Mouse (Mus musculus) large intestine, adult 2 months (tissue): ENCODE measurements at regions not wholly inside any gene's neighbourhood (a gene's known extent, or its start where the extent isn't known, plus 50 kb on each side); places are given as distances from the start of the nearest gene placed in this dataset.

Source experiments
- DNase-seq: peaks from one replicate; pipeline ENCODE4 v3.0.0-alpha.2; 2012; ENCODE audit warnings: low read depth, low spot score
- WGBS: fragments of 180-500 bp; shearing (Covaris S2); methylation state at CpG from one replicate; pipeline ENCODE4 v1.1.7; 2018; 5-methylcytosine and 5-hydroxymethylcytosine counted together

DNA sequence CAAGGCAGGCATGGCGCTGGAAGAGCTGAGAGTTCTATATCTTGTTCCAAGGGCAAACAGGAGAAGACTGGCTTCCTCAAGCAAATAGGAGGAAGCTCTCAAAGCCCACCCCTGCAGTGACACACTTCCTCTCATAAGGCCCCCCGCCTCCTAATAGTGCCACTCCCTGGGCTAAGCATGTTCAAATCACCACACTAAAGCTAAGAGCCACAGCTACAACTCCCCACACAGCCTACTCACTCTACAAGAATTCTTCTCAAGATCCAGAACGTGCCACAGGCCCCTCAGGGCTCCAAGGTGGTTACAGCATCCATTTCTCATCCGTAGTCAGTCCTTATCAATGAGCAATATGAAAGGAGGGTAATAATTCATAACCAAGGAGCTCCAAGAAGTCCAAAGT lies 103.4 kb upstream of the Map4k3 start:
- 86% methylated on average over 4 of the region's 4 CpGs for WGBS
- no peak for DNase-seq

DNA sequence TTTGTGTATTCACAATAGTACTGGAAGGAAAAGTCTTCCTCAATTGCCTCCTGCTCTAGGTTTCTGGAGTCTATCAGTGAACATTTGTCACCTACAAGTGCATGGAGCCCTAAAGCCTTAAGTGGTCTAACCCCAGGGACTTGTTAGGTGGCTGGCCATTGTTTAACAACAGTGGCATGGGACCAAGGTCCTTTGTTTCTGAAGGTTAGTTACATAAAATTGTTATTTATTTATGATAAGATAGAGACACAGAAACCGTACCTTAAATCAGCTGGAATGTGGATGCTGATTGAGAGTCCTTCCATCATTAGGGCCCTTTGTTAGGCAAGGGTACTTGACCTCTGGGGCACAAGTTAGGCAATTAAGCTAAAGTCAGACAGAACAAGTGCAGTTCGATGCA lies 99.6 kb upstream of the Map4k3 start:
- DNase-seq, result no peak
- WGBS, result 34% methylated on average over 2 of the region's 2 CpGs

DNA sequence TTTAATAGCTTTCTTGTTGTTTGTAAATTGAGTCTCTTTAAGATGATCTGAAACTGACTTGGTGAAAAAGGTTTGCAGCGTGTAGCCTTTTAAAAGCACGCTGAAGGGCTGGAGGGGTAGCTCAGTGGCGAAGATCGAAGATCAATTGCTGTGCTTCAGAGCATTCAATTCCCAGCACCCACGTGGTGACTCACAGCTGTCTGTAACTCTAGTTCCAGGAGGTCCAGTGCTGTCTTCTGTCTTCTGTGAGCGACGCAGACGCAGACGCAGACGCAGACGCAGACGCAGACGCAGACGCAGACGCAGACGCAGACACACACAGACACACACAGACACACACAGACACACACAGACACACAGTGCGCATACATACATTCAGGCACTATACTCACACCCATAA lies 99.1 kb upstream of the Map4k3 start:
- WGBS, result 93% methylated on average over 17 of the region's 17 CpGs
- no peak for DNase-seq

DNA sequence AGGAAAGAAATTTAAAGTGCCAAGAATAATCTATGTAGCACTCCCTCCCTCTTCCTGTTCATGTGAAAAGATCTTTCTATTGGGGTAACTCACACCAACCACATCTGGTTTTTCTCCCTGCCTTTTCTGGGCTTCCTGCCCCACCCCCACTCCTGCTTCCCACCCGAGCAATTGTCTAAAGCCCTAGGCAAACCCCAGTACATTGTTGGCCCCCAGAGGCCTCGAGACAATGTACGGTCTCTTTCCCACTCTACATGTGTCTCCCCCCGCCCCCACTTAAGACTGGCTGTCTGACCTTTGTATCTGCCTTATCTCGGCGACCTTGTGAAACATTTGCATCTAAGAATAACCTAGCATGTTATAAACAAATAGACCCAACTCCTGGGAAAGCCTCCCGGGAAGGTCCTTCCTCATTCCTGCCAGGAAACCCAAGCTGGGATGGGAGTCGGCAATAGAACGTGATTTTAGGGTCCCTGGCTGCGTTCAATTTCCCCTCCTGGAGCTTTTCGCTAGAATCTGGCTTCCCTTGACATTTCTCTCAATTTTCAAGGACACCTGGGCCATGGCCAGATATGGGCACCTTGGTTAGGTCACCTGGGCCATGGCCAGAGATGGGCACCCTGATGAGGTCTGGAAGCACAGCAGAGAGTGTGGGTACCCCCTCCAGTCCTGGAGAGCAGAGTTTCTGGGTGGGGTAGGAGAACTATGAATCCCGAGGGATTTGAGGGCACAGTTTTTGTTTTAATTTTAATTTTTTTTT lies 97.9 kb upstream of the Map4k3 start:
- no peak for DNase-seq
- 18% methylated on average over 12 of the region's 12 CpGs for WGBS

DNA sequence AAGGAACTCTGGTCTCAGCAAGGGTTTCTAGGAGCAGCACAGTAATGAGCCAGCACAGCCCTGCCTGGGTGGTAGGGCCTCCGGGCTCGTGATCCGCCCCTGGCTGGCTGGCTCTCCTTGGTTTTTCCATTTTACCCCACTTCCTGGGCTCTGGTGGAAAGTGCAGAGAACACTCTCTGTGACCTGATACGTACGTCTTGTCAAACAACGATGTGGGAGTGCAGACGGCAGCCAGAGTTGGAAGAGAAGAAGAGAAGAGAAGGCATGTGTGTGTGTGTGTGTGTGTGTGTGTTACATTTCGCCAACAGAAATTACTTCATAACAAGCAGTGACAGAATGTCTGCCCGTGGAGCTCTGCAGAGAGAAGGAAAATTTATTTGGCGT lies 97.2 kb upstream of the Map4k3 start:
- no peak for DNase-seq
- 12% methylated on average over 10 of the region's 10 CpGs for WGBS

DNA sequence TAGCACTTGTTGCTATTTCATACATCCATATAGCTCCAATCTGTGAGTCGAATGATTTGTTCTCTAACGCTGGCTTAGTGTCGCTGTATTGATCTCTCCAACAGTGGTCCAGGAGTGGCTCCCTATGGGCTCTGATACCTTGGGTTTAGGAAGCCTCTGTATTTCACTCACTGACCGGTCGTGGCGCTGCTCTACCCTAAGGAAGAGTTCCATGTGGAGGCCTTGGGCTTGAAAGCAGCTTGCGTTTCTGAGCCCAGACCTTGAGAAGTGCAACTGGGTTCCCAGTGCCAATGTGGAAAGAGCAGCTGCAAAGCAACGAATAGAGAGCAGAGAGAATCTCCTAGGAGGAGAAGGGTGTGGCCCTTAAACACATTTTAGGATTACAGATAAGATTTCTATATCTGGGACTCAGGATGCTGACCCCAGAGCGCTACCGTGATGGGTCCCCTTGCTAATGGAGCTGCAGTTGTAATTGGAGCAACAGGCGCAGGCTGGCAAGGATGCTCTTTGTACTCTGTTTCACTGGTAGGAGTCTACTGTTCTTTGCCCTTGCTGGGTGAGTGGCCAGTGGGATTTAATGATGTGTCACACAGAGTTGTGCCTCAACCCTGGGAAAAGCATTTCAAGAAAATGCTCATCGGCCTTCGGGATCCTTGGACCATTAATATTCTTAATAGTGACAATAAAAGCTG lies 96.7 kb upstream of the Map4k3 start:
- WGBS, result 73% methylated on average over 13 of the region's 13 CpGs
- DNase-seq, result no peak

DNA sequence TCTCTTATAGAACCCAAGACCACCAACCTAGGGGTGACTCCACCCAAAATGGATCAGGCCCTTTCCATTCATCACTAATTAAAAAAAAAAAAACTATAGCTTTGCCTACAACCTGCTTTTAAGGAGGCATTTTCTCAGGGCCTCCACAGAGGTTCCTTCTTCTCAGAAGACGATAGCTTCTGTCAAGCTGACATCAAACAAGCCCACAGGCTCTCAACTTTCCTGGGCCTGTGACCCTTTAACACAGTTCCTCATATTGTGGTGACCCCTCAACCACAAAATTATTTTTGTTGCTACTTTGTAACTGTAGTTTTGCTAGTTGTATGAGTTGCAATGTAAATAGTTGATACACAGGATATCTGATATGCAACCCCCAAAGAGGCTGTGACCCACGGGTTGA lies 96.0 kb upstream of the Map4k3 start:
- no peak for DNase-seq
- WGBS, result 92% methylated on average over 2 of the region's 2 CpGs

DNA sequence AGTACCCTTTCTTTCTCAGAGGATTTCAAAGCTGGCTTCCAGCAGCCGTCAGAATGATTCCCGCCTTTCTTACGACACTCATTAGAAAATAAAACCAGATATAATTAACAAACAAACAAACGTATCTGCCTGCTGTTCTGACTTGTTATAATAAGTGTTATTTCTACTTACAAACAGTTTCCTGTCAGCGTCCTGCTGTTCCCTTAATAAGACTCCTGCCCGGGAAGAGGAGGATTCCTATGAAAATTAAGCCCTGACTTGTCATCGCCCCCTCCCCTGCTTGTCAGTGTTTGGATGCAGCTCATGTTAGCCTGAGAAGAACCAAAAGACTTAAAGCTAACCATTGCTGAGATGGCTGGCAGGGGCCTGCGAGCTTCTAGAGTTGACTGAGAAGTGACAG lies 92.6 kb upstream of the Map4k3 start:
- 74% methylated on average over 8 of the region's 8 CpGs for WGBS
- DNase-seq, result no peak

DNA sequence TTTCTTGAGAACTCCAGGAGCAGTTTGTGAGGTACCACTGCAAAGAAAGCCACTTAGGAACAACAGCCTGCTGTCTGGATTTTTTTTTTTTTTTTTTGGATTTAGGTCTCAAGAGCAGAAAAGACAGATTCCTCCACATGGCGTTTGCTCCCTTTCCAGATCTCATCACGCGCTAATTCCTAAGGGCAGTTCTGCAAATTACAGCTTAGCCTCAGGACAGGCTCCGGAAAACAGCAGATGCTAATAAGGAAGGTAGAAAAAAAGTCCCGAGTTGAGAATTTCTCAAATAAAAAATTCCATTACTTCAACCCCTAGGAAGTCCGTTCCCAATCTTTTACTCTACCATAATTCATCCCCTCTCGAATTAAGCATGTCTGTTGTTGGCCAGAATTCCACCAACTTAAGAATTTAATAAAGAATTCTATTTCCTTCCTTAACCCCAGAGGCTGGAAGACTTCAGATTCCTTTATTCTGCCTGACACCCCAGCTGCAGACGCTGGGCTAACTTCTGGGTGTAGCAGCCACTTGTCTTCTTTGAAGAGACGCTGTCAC lies 90.3 kb upstream of the Map4k3 start:
- DNase-seq, result no peak
- WGBS, result 74% methylated on average over 9 of the region's 9 CpGs

DNA sequence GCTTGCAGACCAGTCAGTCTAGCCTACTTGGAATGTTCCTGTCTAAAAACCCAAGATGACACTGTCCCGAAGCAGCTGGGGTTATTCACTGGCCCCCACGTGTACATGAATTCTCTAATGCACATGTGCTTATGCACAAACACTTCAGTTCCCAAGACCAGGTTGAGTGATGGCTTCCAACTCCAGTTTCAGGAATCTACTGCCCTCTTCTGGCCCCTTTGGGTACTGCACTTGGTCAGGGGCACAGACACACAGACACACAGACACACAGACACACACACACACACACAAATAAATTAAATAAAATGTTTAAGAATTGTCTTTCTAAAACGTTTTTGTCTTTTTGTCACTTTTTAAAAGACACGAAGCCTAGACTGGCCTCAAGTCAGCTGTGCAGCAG lies 87.5 kb upstream of the Map4k3 start:
- no peak for DNase-seq
- WGBS, result 85% methylated on average over 4 of the region's 4 CpGs

DNA sequence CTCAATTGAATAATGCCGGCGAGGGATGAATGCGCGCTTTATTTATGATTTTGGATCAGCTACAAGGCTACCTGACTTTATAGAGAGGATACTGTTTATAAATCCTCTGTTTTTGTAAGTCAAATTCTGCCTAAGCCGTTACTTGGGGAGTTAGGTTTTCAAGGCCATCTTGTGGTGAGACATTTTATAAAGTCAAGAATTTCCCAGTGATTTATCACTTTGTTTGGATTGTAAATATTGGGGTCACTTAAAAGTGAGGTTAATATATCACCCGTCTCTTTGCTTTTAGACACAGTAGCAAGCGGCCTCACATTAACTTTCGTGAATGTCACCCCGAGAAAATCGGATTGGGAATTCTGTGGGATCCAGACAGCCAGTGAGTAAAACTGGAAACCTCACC lies 84.9 kb upstream of the Map4k3 start:
- WGBS, result 52% methylated on average over 10 of the region's 10 CpGs
- no peak for DNase-seq

DNA sequence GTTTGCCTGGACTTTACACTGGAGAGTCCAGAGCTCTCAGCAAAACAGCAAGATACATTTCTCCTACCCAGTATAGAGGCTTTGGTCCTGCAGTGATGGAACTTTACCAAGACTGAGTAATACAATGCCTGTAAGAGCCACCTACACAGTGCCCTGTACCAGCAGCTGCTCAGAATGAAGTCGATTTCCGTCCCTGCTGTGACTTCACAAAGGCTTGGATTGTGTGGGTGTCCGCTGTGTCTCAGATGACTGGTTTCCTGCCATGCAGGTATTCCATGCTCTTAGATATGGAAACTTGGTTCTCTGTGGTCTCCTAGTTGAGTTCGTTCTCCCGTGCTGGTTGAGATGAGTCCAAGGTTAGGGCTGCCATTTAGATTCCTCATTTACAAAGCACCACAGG lies 81.0 kb upstream of the Map4k3 start:
- DNase-seq, result no peak

DNA sequence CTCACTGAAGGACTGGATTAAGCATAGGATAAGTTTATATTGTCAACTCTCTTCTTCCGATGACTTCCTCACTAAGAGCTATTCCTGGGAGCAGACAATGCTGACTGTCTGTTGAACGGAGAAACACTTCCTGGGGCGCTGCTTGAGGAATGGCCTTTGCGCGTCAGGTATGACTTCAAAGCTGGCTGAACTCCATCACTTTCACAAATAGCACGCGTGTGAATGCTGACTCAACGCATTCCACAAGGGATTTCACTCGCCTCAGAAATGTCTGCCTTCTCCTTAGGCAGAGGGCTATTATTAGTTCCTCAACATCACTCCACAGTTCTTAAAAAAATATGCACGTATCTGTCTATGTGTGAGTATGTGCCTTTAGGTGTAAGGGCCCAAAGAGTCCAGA lies 79.8 kb upstream of the Map4k3 start:
- 67% methylated on average over 10 of the region's 10 CpGs for WGBS
- no peak for DNase-seq

More for the DNA sequence above, 81.0 kb upstream of the Map4k3 start:
- 92% methylated on average over 5 of the region's 5 CpGs for WGBS

DNA sequence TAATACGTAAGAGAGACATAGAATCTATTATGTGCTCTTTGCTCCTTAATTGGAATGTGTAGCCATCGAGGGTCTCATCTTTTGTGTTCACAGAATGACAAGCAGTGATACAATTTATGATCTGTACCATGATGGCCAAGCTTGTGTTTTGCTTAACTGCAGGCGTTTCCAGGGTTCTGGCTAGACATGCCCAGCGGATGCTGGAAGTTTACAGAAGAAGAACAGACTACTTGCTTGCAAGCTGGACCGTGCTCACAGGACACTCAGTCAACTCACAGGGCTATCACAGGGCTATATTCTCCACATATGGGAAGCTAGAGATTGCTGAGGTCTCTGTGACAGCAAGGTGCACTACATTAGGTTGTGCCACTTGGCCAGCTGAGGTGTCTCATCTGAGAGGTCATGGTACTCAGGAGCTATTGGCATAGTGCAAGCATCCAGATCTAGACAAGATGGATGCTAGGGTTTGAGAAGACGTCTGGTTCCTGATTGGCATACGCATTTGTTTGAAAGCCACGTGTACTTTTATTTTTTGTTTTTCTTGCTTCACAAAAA lies 75.2 kb upstream of the Map4k3 start:
- 78% methylated on average over 8 of the region's 8 CpGs for WGBS
- DNase-seq, result no peak

DNA sequence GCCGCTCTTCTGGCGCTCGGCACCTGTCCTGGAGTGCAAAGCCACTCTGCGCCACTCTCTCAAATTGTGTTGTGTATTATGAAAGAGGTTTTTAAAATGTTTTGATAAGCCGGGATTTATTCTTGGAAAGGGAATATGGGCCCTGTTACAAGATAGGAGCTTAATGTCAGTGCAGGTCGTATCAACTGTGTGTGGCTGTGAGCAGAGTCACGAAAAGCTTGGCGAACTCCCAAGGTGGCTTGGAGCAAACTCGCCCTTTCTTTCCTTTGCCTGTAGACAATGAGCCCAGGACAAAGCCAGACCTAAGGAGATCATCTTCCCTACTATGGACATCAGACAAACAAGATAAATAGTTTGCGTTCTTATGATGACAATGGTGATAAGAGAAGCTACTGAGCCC lies 74.3 kb upstream of the Map4k3 start:
- 63% methylated on average over 10 of the region's 10 CpGs for WGBS
- DNase-seq, result no peak

DNA sequence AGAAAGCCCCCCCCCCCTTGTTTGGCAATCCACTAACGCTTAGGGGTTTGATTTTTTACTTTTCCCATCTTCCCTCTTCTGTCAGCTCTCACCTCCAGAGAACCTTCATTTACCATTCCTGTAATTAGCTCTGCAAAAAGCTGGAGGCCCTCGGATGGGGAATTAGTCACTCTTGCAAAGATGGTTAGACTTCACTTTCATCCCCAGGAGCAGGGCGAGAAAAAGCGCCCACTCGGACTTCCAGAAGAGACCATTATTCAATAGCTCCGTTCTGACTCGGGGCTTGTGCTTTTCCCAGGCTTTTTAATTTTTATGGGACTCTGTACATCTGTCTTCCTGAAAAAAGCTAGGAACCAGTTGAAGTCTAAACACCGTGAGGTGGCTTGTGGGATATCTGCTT lies 73.7 kb upstream of the Map4k3 start:
- DNase-seq, result no peak
- WGBS, result 63% methylated on average over 8 of the region's 8 CpGs

DNA sequence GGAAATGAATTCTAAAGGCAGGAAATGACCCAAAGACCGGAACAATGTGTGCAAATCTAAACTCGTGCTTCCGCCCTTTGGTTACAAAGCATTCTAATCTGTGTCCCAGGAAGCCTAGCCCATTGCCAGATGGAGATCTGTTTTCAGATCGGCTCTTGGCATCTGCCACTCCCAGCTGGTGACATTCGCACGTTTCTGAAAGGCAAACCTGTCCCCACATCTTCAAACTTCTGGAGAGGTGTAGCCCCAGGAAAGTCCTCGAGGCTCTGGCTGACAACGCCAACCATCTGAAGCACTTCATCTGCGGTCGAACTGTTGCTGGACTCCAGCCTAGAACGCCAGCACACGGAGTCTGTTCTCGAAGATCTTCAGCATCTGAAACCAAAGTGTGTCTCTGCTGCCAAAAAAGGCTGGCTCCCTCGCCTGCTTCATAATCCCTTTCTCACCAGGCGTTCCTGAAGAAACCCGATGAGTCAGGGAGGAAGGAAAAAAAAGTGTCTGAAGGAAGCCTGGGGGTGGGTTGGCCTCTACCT lies 73.2 kb upstream of the Map4k3 start:
- 26% methylated on average over 16 of the region's 16 CpGs for WGBS

DNA sequence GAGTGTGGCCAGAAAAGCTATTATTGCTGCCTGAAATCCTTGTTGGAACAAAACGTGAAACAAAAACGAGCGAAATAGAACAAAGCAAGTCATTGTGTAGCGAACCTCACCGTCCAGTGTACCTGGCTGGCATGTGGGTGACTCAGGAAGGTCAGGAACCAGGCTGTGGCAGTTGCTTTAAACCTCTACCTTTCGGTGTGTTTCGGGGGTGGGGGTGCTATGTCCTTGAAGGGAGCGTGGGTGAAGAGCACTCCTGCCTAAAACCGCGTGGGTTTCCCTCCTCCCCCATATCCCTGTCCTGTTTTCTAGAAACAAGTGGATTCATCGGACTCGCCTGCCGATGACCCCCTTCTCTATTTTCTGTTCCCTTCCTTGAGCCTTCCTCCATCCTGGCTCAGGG lies 72.6 kb upstream of the Map4k3 start:
- DNase-seq, result no peak
- 43% methylated on average over 13 of the region's 13 CpGs for WGBS

More for the DNA sequence above, 73.2 kb upstream of the Map4k3 start:
- DNase-seq, result no peak

DNA sequence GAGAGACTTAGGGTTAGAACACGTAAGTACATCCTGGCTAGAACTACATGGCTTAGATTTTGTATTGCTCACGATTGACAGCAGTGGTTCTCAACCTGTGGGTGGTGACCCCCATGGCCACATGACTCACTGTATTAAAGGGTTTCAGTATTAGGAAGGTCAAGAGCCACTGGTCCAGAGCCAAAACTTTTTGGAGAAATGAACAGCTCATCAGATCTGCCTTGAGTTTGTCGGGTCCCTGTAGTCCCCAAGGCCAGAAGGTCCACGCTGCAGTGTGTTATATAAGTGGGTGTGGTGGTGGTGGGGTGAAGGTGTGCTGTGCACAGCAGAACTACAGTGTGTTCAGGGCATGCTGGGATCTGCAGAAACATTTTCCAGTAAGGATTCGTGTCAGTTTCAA lies 72.2 kb upstream of the Map4k3 start:
- 37% methylated on average over 5 of the region's 5 CpGs for WGBS
- no peak for DNase-seq

DNA sequence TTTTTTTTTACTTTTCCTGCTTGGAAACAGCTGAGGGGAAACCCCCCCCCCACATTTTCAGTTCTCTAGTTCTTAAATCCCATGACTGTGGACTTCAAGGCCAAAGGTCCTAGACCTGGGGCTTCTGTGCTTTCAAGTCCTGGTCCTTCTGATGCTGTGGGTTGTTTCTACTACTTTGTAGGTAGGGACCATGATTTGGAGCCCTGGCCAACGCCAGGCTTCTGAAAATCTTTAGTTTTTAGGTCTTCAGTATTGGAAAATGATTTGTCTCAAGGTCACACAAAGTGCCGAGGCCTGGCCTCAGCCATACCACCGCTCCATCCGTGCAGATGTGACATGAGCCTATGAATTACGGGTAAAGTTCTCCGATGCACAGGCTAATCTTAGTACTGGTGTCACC lies 70.8 kb upstream of the Map4k3 start:
- 97% methylated on average over 6 of the region's 6 CpGs for WGBS
- no peak for DNase-seq
